Mouse (Mus musculus) kidney, postnatal 0 days (tissue): ENCODE measurements around the gene Ccdc12. TPM values are rescaled to one million over a fixed set of nuclear protein-coding genes. Genes with fewer than 3 reads are reported as not detected.
A peak's percentile ranks its signal among the peaks of the same experiment; 100 is the strongest.

Experiments used
- ATAC-seq: fragments of 200-750 bp; cut with Nextera tagmentation; replicated peaks from 2 replicates; pipeline ENCODE4 v1.8.0; 2017; ENCODE audit warnings: low read depth, moderate number of reproducible peaks, moderate TSS enrichment, moderate library complexity; ENCODE audit not compliant: low FRiP score
- DNase-seq: peaks from one replicate; pipeline ENCODE4 v3.0.0-alpha.2; 2016; ENCODE audit warnings: low spot score
- H3K27ac ChIP-seq: fragments of 300-500 bp; sonication (generic); 2 replicates; pipeline ENCODE4 v1.5.1; 2014; ENCODE audit warnings: mild to moderate bottlenecking
- H3K27me3 ChIP-seq: fragments of 300-500 bp; sonication (generic); 2 replicates; pipeline ENCODE4 v1.6.1; 2014; ENCODE audit warnings: low read length, mixed read lengths; ENCODE audit not compliant: insufficient read depth
- H3K36me3 ChIP-seq: fragments of 300-500 bp; sonication (generic); 2 replicates; pipeline ENCODE4 v1.6.1; 2014; ENCODE audit warnings: low read length, mixed read lengths; ENCODE audit not compliant: insufficient read depth
- H3K4me1 ChIP-seq: fragments of 300-500 bp; sonication (generic); replicated peaks from 2 replicates; pipeline ENCODE4 v1.6.1; 2014; ENCODE audit warnings: antibody characterized with exemption, low read length, mixed read lengths; ENCODE audit not compliant: insufficient read depth
- H3K4me2 ChIP-seq: fragments of 300-500 bp; sonication (generic); 2 replicates; pipeline ENCODE4 v1.6.1; 2014; ENCODE audit warnings: mild to moderate bottlenecking, low read length, moderate library complexity, mixed read lengths
- H3K4me3 ChIP-seq: fragments of 300-500 bp; sonication (generic); replicated peaks from 2 replicates; pipeline ENCODE4 v1.5.1; 2014; ENCODE audit warnings: low read depth, low read length
- H3K9ac ChIP-seq: fragments of 300-500 bp; sonication (generic); 2 replicates; pipeline ENCODE4 v1.6.1; 2014; ENCODE audit warnings: low read depth, low read length
- H3K9me3 ChIP-seq: fragments of 300-500 bp; sonication (generic); replicated peaks from 2 replicates; pipeline ENCODE4 v1.6.1; 2016; ENCODE audit warnings: low read length, inconsistent platforms, mixed read lengths
- CTCF ChIP-seq: IDR thresholded peaks from 2 replicates; pipeline ENCODE4 v1.5.1; 2016; ENCODE audit warnings: antibody characterized with exemption, low read depth, mild to moderate bottlenecking, moderate library complexity
- WGBS: fragments of 180-500 bp; shearing (Covaris S2); extraction: QIAGEN DNeasy Blood & Tissue Kit; methylation state at CpG from one replicate; pipeline ENCODE4 v1.1.7; 2014; 5-methylcytosine and 5-hydroxymethylcytosine counted together
- polyA plus RNA-seq: library from polyadenylated mRNA; unstranded; fragments of >200 nt; fragmentation: Nextera tagmentation; extraction: Ambion mirVana; gene quantifications from 2 replicates; pipeline ENCODE4 v1.2.1, GENCODE M21; 2015

Ccdc12 gene
- polyA plus RNA-seq, 1 experiment from 2014 or later = 154 TPM

GRCm38 (mm10) chr9:110702848-110703247 lies 46.5 kb downstream of the Ccdc12 start:
- Histone ChIP-seq H3K27ac (no peak overlapping the region), H3K9me3 (no peaks in the 10 kb centered on the region), H3K9ac (no peak overlapping the region), H3K36me3 (no peaks in the 10 kb centered on the region; the same call in 1 of the 2 replicates), H3K4me1 (no peaks in the 10 kb centered on the region), H3K4me2 (no peak overlapping the region), H3K27me3 (no peaks in the 10 kb centered on the region), H3K4me3 (no peak overlapping the region)
- no peak for DNase-seq
- WGBS = 87% methylated on average over 1 of the region's 1 CpGs
- no peak for ATAC-seq
- TF ChIP-seq CTCF = no peak

- H3K4me1 ChIP-seq = no peaks in the 10 kb centered on the region
- no peak overlapping the region for H3K27ac ChIP-seq
- no peak overlapping the region for H3K4me3 ChIP-seq
- ATAC-seq (no peak), DNase-seq (no peak)
- H3K9me3 ChIP-seq = no peaks in the 10 kb centered on the region
- no peak overlapping the region for H3K4me2 ChIP-seq
- H3K27me3 ChIP-seq = no peaks in the 10 kb centered on the region
- H3K36me3 ChIP-seq = peaks cover 3% of the 10 kb centered on the region; the same call in 1 of the 2 replicates
- no peak overlapping the region for H3K9ac ChIP-seq
- no peak for TF ChIP-seq CTCF
- 71% methylated on average over 6 of the region's 6 CpGs for WGBS
These were observed 47.6 kb downstream of the Ccdc12 start for GRCm38 (mm10) chr9:110703951-110704350.

- Histone ChIP-seq H3K4me3 (no peak overlapping the region), H3K9me3 (no peaks in the 10 kb centered on the region), H3K27me3 (no peaks in the 10 kb centered on the region), H3K27ac (no peak overlapping the region), H3K36me3 (0 out of 2 replicates have a peak, but pooled peaks cover 7% of the 10 kb centered on the region), H3K4me2 (no peak overlapping the region), H3K9ac (no peak overlapping the region), H3K4me1 (0 out of 2 replicates have a peak, but pooled peaks cover 5% of the 10 kb centered on the region)
- ATAC-seq = no peak
- WGBS = 79% methylated on average over 5 of the region's 5 CpGs
- DNase-seq = no peak
- TF ChIP-seq CTCF = no peak
These were observed 50.5 kb downstream of the Ccdc12 start for GRCm38 (mm10) chr9:110706784-110707183.

GRCm38 (mm10) chr9:110709640-110710258 lies 53.4 kb downstream of the Ccdc12 start:
- WGBS = 37% methylated on average over 5 of the region's 5 CpGs
- Histone ChIP-seq H3K9me3 (no peaks in the 10 kb centered on the region), H3K9ac (peak overlapping the region; percentile 42; the same call in 1 of the 2 replicates), H3K4me3 (peak overlapping the region; percentile 17; the same call in 1 of the 2 replicates), H3K4me1 (0 out of 2 replicates have a peak, but pooled peaks cover 5% of the 10 kb centered on the region), H3K36me3 (peaks cover 12% of the 10 kb centered on the region; the same call in 1 of the 2 replicates), H3K27me3 (no peaks in the 10 kb centered on the region), H3K27ac (no peak overlapping the region), H3K4me2 (peak overlapping the region; percentile 36; the same call in 1 of the 2 replicates)
- DNase-seq (peak; percentile 89), ATAC-seq (peak; percentile 77)
- TF ChIP-seq CTCF = peak; percentile 96

GRCm38 (mm10) chr9:110711532-110711931 lies 55.2 kb downstream of the Ccdc12 start:
- DNase-seq (no peak), ATAC-seq (no peak)
- no peaks in the 10 kb centered on the region for H3K27me3 ChIP-seq
- 0 out of 2 replicates have a peak, but pooled peaks cover 5% of the 10 kb centered on the region for H3K4me1 ChIP-seq
- no peak overlapping the region for H3K27ac ChIP-seq
- H3K9me3 ChIP-seq = no peaks in the 10 kb centered on the region
- no peak for TF ChIP-seq CTCF
- 100% methylated on average over 1 of the region's 1 CpGs for WGBS
- no peak overlapping the region for H3K4me2 ChIP-seq
- no peak overlapping the region for H3K9ac ChIP-seq
- H3K36me3 ChIP-seq = peaks cover 16% of the 10 kb centered on the region; the same call in 1 of the 2 replicates
- H3K4me3 ChIP-seq = no peak overlapping the region

GRCm38 (mm10) chr9:110711996-110712395 lies 55.7 kb downstream of the Ccdc12 start:
- 0 out of 2 replicates have a peak, but pooled peaks cover 5% of the 10 kb centered on the region for H3K4me1 ChIP-seq
- no peak overlapping the region for H3K4me2 ChIP-seq
- DNase-seq (no peak), ATAC-seq (no peak)
- no peaks in the 10 kb centered on the region for H3K9me3 ChIP-seq
- WGBS = 94% methylated on average over 6 of the region's 6 CpGs
- peaks cover 16% of the 10 kb centered on the region; the same call in 1 of the 2 replicates for H3K36me3 ChIP-seq
- H3K9ac ChIP-seq = no peak overlapping the region
- no peaks in the 10 kb centered on the region for H3K27me3 ChIP-seq
- H3K27ac ChIP-seq = no peak overlapping the region
- no peak overlapping the region for H3K4me3 ChIP-seq
- TF ChIP-seq CTCF = no peak
